Mouse (Mus musculus) MEL (cell line): ENCODE results near the gene Rrm1.

ENCODE experiments used
- CHD2 ChIP-seq: IDR thresholded peaks from 2 replicates; pipeline ENCODE4 v1.6.1; 2011; ENCODE audit warnings: low read length, improper control_type of control experiment
- CTCF ChIP-seq, 3 experiments: IDR thresholded peaks in 2 of 3; conservative IDR thresholded peaks in 1 of 3; 2 replicates each; pipeline ENCODE4 v1.5.1; 2011 to 2012; ENCODE audit warnings: low read length in 3 of 3, low read depth in 2 of 3, mild to moderate bottlenecking in 2 of 3, improper control_type of control experiment in 1 of 3, inconsistent platforms in 1 of 3, mixed read lengths in 1 of 3, moderate library complexity in 1 of 3; ENCODE audit not compliant: control insufficient read depth in 1 of 3, insufficient read depth in 1 of 3, poor library complexity in 1 of 3, severe bottlenecking in 1 of 3
- E2F4 ChIP-seq: IDR thresholded peaks from 2 replicates; pipeline ENCODE4 v1.6.1; 2011; ENCODE audit warnings: low read depth, low read length, improper control_type of control experiment, borderline replicate concordance
- ELF1 ChIP-seq: IDR thresholded peaks from 2 replicates; pipeline ENCODE4 v1.6.1; 2014; ENCODE audit warnings: low read depth, mild to moderate bottlenecking, inconsistent platforms, low read length, improper control_type of control experiment, moderate library complexity
- EP300 ChIP-seq, 2 experiments: IDR thresholded peaks; 2 replicates each; pipeline ENCODE4 v1.6.1; 2011; ENCODE audit warnings: improper control_type of control experiment in 2 of 2, low read length in 2 of 2, low read depth in 1 of 2, mild to moderate bottlenecking in 1 of 2
- GABPA ChIP-seq: IDR thresholded peaks from 2 replicates; pipeline ENCODE4 v1.6.1; 2012; ENCODE audit warnings: low read depth, mild to moderate bottlenecking, inconsistent platforms, low read length, improper control_type of control experiment, moderate library complexity
- GATA1 ChIP-seq: IDR thresholded peaks from 2 replicates; pipeline ENCODE4 v1.6.1; 2011; ENCODE audit warnings: low read depth, low read length, improper control_type of control experiment
- JUND ChIP-seq: IDR thresholded peaks from 2 replicates; pipeline ENCODE4 v1.6.1; 2011; ENCODE audit warnings: low read depth, mild to moderate bottlenecking, improper control_type of control experiment, low read length
- MEF2A ChIP-seq: IDR thresholded peaks from 2 replicates; pipeline ENCODE4 v1.6.1; 2014; ENCODE audit warnings: low read depth, mild to moderate bottlenecking, inconsistent platforms, low read length, improper control_type of control experiment; ENCODE audit not compliant: poor library complexity, insufficient replicate concordance, severe bottlenecking; ENCODE audit errors: extremely low read depth
- POLR2A ChIP-seq, 2 experiments: IDR thresholded peaks; 2 replicates each; pipeline ENCODE4 v1.6.1; 2011 to 2012; ENCODE audit warnings: low read length in 2 of 2, mild to moderate bottlenecking in 2 of 2, control low read depth in 1 of 2, improper control_type of control experiment in 1 of 2, low read depth in 1 of 2, moderate library complexity in 1 of 2; ENCODE audit not compliant: control insufficient read depth in 1 of 2, insufficient read depth in 1 of 2, poor library complexity in 1 of 2
- SIN3A ChIP-seq: IDR thresholded peaks from 2 replicates; pipeline ENCODE4 v1.6.1; 2012; ENCODE audit warnings: low read length, improper control_type of control experiment, inconsistent platforms
- TAL1 ChIP-seq: IDR thresholded peaks from 2 replicates; pipeline ENCODE4 v1.6.1; 2012; ENCODE audit warnings: mild to moderate bottlenecking, inconsistent platforms, low read length, moderate library complexity, mixed read lengths
- ZC3H11A ChIP-seq: IDR thresholded peaks from 2 replicates; pipeline ENCODE4 v1.6.1; 2012; ENCODE audit warnings: low read depth, mild to moderate bottlenecking, inconsistent platforms, low read length, improper control_type of control experiment
- ZKSCAN1 ChIP-seq: IDR thresholded peaks from 2 replicates; pipeline ENCODE4 v1.6.1; 2012; ENCODE audit warnings: low read depth, mild to moderate bottlenecking, inconsistent platforms, low read length, improper control_type of control experiment, moderate library complexity

DNA sequence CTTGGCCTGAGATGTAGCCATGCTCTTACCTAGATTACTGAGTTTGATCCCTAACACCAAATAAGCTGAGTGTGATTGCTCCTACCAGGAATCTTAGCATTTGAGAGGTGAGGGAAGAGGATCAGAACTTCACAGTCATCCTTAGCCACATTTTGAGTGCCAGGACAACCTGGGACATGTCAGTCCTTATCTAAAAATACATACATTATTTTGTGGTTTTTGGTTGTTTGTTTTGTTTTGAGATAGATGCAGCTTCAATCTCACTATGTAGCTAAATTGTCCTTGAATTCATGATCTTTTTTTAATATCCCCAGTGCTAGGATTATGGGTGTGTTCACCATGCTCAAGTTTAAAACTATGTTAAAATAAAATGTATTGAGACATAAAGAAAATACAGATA, 34.1 kb upstream of the Rrm1 start:
- TF ChIP-seq EP300 (IDR thresholded peaks at IDR 0.05; ENCODE audit: low read depth in 1 of 2, low read length in 2 of 2) (peak in 1 of 2 experiments; percentile 52; a peak in 3 of 4 replicates), CTCF (IDR thresholded peaks at IDR 0.05 in 2 of 3, conservative IDR thresholded peaks at IDR 0.05 in 1 of 3; ENCODE audit: control insufficient read depth in 1 of 3, insufficient read depth in 1 of 3, low read depth in 2 of 3, low read length in 3 of 3, poor library complexity in 1 of 3, severe bottlenecking in 1 of 3) (no peak), ZKSCAN1 (no peak), SIN3A (no peak), ELF1 (no peak), GATA1 (no peak), E2F4 (no peak), ZC3H11A (no peak), POLR2A (IDR thresholded peaks at IDR 0.05; ENCODE audit: control insufficient read depth in 1 of 2, insufficient read depth in 1 of 2, low read depth in 1 of 2, low read length in 2 of 2, poor library complexity in 1 of 2) (no peak), TAL1 (no peak; the same call in 1 of the 2 replicates), JUND (no peak), GABPA (no peak), MEF2A (no peak), CHD2 (no peak)
